Mouse (Mus musculus): ENCODE measurements around the gene Serpinb7. TPM values are rescaled to one million over a fixed set of nuclear protein-coding genes. Genes with fewer than 3 reads are reported as not detected.

Gene Serpinb7
- polyA plus RNA-seq, 1 experiment from 2014 or later, result not detected

DNA sequence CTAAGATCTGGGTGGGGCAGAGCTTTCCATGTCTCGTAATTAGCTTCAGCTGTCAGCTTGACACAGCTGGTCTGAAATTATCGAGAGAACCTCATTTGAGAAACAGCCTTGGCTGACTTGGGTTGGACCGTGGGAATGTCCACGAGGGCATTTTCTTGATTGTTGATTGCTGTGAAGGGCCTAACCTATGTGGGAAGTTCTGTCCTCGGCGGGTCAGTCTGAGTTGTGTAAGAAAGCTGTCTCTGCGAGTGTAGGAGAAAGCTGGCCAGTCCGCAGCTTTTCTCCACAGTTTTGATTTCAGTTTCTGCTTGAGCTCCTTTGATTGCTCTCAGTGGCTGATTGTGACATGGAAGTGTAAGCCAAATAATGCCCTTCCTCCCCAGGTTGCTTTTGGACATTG, 90.1 kb downstream of the Serpinb7 start:
- Histone ChIP-seq H3K4me1 (ENCODE audit: control insufficient read depth, insufficient read depth, low read length) (no peaks in the 10 kb centered on the region), H3K4me2 (ENCODE audit: low read depth, low read length) (no peak overlapping the region), H3K4me3 (ENCODE audit: low read depth, low read length) (no peak overlapping the region), H3K36me3 (replicated peaks; ENCODE audit: control insufficient read depth, insufficient read depth, low read depth, low read length) (no peaks in the 10 kb centered on the region), H3K27me3 (ENCODE audit: control insufficient read depth, insufficient read depth, low read length) (no peaks in the 10 kb centered on the region), H3K27ac (replicated peaks; ENCODE audit: low read depth, low read length) (no peak overlapping the region), H3K9me3 (replicated peaks; ENCODE audit: control insufficient read depth, low read length) (no peaks in the 10 kb centered on the region), H3K9ac (replicated peaks; ENCODE audit: low read length) (no peak overlapping the region)
- DNase-seq (ENCODE audit: low spot score), result peak; percentile 18
- ATAC-seq (replicated peaks; ENCODE audit: insufficient number of reproducible peaks, low FRiP score, low TSS enrichment, low read depth), result no peak
- WGBS, result 47% methylated on average over 8 of the region's 8 CpGs

DNA sequence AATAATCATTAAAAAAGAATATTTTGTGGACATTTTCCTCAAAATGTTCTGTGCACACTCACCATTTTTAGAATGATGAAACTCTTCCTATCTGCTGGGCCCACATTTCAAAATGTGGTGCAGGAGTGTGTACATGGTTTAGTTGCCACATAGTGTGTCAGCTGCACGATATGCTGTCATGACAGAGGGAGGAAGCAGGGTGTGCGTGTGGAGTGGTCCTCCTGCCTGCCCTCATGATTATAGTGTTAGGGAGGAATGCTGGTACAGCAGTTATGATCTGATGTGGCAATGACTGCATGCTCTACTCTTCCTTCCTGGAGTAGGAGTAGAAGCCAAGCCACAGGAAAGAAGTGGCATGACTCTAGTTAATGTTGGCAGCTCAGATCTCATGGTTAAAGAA, 97.3 kb downstream of the Serpinb7 start:
- Histone ChIP-seq H3K4me3 (ENCODE audit: low read depth, low read length) (no peak overlapping the region), H3K4me1 (ENCODE audit: control insufficient read depth, insufficient read depth, low read length) (no peaks in the 10 kb centered on the region), H3K27me3 (ENCODE audit: control insufficient read depth, insufficient read depth, low read length) (no peaks in the 10 kb centered on the region), H3K4me2 (ENCODE audit: low read depth, low read length) (no peak overlapping the region), H3K27ac (replicated peaks; ENCODE audit: low read depth, low read length) (no peak overlapping the region), H3K9ac (replicated peaks; ENCODE audit: low read length) (no peak overlapping the region), H3K36me3 (replicated peaks; ENCODE audit: control insufficient read depth, insufficient read depth, low read depth, low read length) (no peaks in the 10 kb centered on the region), H3K9me3 (replicated peaks; ENCODE audit: control insufficient read depth, low read length) (no peaks in the 10 kb centered on the region)
- no peak for DNase-seq (ENCODE audit: low spot score)
- ATAC-seq (replicated peaks; ENCODE audit: insufficient number of reproducible peaks, low FRiP score, low TSS enrichment, low read depth), result no peak
- 70% methylated on average over 2 of the region's 2 CpGs for WGBS

DNA sequence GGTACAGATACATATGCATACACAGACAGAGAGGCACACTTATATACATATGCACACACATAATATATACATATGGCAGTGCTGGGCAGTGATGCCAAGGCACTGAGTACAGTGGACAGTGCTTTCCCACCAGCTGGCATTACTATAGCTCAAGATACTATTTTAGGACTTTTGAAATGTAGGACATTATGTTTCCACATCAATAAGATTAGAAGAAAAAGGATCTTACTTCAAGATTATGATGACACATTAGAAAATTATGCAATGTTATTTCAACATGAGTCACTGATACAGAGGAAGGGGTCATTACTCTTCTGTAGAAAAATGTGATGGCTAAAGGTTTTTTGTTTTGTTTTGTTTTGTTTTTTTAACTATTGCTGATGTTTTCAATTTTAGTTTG, 102.6 kb downstream of the Serpinb7 start:
- DNase-seq (ENCODE audit: low spot score), result no peak
- H3K36me3 ChIP-seq (replicated peaks; ENCODE audit: control insufficient read depth, insufficient read depth, low read depth, low read length), result no peaks in the 10 kb centered on the region
- no peak overlapping the region for H3K4me2 ChIP-seq (ENCODE audit: low read depth, low read length)
- H3K27ac ChIP-seq (replicated peaks; ENCODE audit: low read depth, low read length), result no peak overlapping the region
- H3K4me1 ChIP-seq (ENCODE audit: control insufficient read depth, insufficient read depth, low read length), result no peaks in the 10 kb centered on the region
- no peaks in the 10 kb centered on the region for H3K9me3 ChIP-seq (replicated peaks; ENCODE audit: control insufficient read depth, low read length)
- H3K4me3 ChIP-seq (ENCODE audit: low read depth, low read length), result no peak overlapping the region
- no peak for ATAC-seq (replicated peaks; ENCODE audit: insufficient number of reproducible peaks, low FRiP score, low TSS enrichment, low read depth)
- no peak overlapping the region for H3K9ac ChIP-seq (replicated peaks; ENCODE audit: low read length)
- H3K27me3 ChIP-seq (ENCODE audit: control insufficient read depth, insufficient read depth, low read length), result no peaks in the 10 kb centered on the region

Other genes starting within 250 kb of the Serpinb7 start
- not detected in 2 replicates for gene Serpinb3b, start 121.3 kb upstream of the Serpinb7 start, polyA plus RNA-seq (2014; fragmentation: Nextera tagmentation; extraction: Ambion mirVana)
- gene Serpinb3c, start 121.3 kb upstream of the Serpinb7 start, polyA plus RNA-seq (2014; fragmentation: Nextera tagmentation; extraction: Ambion mirVana), result not detected in 2 replicates
- not detected in 2 replicates for gene Serpinb11, start 38.5 kb upstream of the Serpinb7 start, polyA plus RNA-seq (2014; fragmentation: Nextera tagmentation; extraction: Ambion mirVana)
- gene Serpinb2, start 111.8 kb downstream of the Serpinb7 start, polyA plus RNA-seq (2014; fragmentation: Nextera tagmentation; extraction: Ambion mirVana), result 0.18 and 0.47 TPM in 2 replicates
- gene Serpinb8, start 190.4 kb downstream of the Serpinb7 start, polyA plus RNA-seq (2014; fragmentation: Nextera tagmentation; extraction: Ambion mirVana), result 1.4 and 1.5 TPM in 2 replicates